Comparison of ENCODE assay signal across 19 mouse cellular contexts in genomic region chr2:157178167-157178566, GRCm38 (mm10).
"Had no signal": no experiment of that assay in that cellular context is flagged by ENCODE, and none has a peak within 500 bp of the region (broad histone marks: within the 10 kb centered on the region; RNA-seq: fewer than 3 reads in every experiment).

No protein-coding gene starts in this region.

- H3K27me3 ChIP-seq: lung, embryonic 15.5 days; megakaryocyte, embryonic 14.5 days; midbrain, embryonic 13.5 days; midbrain, embryonic 15.5 days; neural tube, embryonic 12.5 days had no signal

- H3K9ac ChIP-seq: liver, embryonic 14.5 days; lung, embryonic 15.5 days; midbrain, embryonic 13.5 days; midbrain, embryonic 15.5 days; neural tube, embryonic 12.5 days had no signal

- H3K27ac ChIP-seq: liver, embryonic 14.5 days; lung, embryonic 15.5 days; macrophage; midbrain, embryonic 13.5 days; midbrain, embryonic 15.5 days; neural tube, embryonic 12.5 days had no signal

- ATAC-seq: lung, postnatal 0 days; midbrain, embryonic 13.5 days; midbrain, embryonic 15.5 days had no signal

- H3K4me2 ChIP-seq: lung, embryonic 15.5 days; midbrain, embryonic 11.5 days; midbrain, embryonic 13.5 days; midbrain, embryonic 15.5 days; neural tube, embryonic 12.5 days had no signal

- H3K4me3 ChIP-seq: lung, embryonic 15.5 days; megakaryocyte, embryonic 14.5 days; midbrain, embryonic 13.5 days; midbrain, embryonic 15.5 days; neural tube, embryonic 12.5 days had no signal

- DNase-seq: lung, adult 2 months; lung, postnatal 14 days; lung, postnatal 36 days; retina, postnatal 1 day; right cerebral cortex, adult 18-20 months; right cerebral cortex, postnatal 14 days; spleen, adult 18-20 months; thymus, adult 18-20 months; thymus, postnatal 14 days; thymus, postnatal 36 days had no signal

- H3K9me3 ChIP-seq: lung, embryonic 15.5 days; megakaryocyte, embryonic 14.5 days; midbrain, embryonic 13.5 days; midbrain, embryonic 15.5 days; neural tube, embryonic 12.5 days had no signal

- H3K4me1 ChIP-seq: lung, embryonic 15.5 days; midbrain, embryonic 13.5 days; midbrain, embryonic 15.5 days; neural tube, embryonic 12.5 days had no signal
